Mouse (Mus musculus) embryonic facial prominence, embryonic 12.5 days (tissue): ENCODE measurements at regions not wholly inside any gene's neighbourhood (a gene's known extent, or its start where the extent isn't known, plus 50 kb on each side); places are given as distances from the start of the nearest gene placed in this dataset.

Source experiments
- ATAC-seq: fragments of 200-750 bp; cut with Nextera tagmentation; 2 replicates; pipeline ENCODE4 v1.8.0; 2017; ENCODE audit not compliant: insufficient number of reproducible peaks, insufficient read depth, low FRiP score, low TSS enrichment
- H3K27ac ChIP-seq: fragments of 300-500 bp; sonication (generic); 2 replicates; pipeline ENCODE4 v1.5.1; 2016; ENCODE audit warnings: mild to moderate bottlenecking
- H3K27me3 ChIP-seq: fragments of 300-500 bp; sonication (generic); 2 replicates; pipeline ENCODE4 v1.6.1; 2016; ENCODE audit warnings: mild to moderate bottlenecking, moderate library complexity
- H3K36me3 ChIP-seq: fragments of 300-500 bp; sonication (generic); 2 replicates; pipeline ENCODE4 v1.6.1; 2016; ENCODE audit warnings: mild to moderate bottlenecking
- H3K4me1 ChIP-seq: fragments of 300-500 bp; sonication (generic); 2 replicates; pipeline ENCODE4 v1.6.1; 2016
- H3K4me2 ChIP-seq: fragments of 300-500 bp; sonication (generic); replicated peaks from 2 replicates; pipeline ENCODE4 v1.6.1; 2016; ENCODE audit warnings: mild to moderate bottlenecking, moderate library complexity
- H3K4me3 ChIP-seq: fragments of 300-500 bp; sonication (generic); 2 replicates; pipeline ENCODE4 v1.5.1; 2016; ENCODE audit warnings: mild to moderate bottlenecking
- H3K9ac ChIP-seq: fragments of 300-500 bp; sonication (generic); 2 replicates; pipeline ENCODE4 v1.6.1; 2016; ENCODE audit warnings: mild to moderate bottlenecking, moderate library complexity
- H3K9me3 ChIP-seq: fragments of 300-500 bp; sonication (generic); 2 replicates; pipeline ENCODE4 v1.6.1; 2016; ENCODE audit warnings: mild to moderate bottlenecking, moderate library complexity
- WGBS: fragments of 180-500 bp; shearing (Covaris S2); methylation state at CpG from one replicate; pipeline ENCODE4 v1.1.7; 2016; 5-methylcytosine and 5-hydroxymethylcytosine counted together

DNA sequence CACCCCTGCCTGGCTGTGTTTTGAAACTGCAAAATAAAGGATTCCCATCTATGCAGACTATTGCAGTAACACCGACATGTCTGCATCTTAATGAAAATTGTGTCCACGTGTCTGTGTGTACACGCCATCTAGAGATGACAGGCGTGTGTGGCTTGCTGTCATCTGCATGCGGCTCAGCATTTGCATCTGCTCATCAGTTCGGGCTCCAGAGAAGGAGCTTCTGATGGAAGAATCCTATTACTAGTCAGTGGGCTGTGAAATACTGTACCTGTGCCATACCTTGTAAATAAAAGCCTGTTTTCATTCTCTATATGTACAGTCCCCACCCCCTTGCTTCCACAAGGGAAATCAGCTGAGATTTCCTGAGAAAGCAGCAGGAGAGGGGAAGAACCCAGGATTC lies 92.7 kb upstream of the Kirrel3 start:
- Histone ChIP-seq H3K9ac (no peak overlapping the region), H3K4me2 (no peak overlapping the region), H3K4me1 (peaks cover 14% of the 10 kb centered on the region; the same call in 1 of the 2 replicates), H3K27me3 (no peaks in the 10 kb centered on the region), H3K4me3 (no peak overlapping the region), H3K9me3 (no peaks in the 10 kb centered on the region), H3K36me3 (no peaks in the 10 kb centered on the region), H3K27ac (no peak overlapping the region)
- ATAC-seq, result no peak
- WGBS, result 84% methylated on average over 6 of the region's 6 CpGs

DNA sequence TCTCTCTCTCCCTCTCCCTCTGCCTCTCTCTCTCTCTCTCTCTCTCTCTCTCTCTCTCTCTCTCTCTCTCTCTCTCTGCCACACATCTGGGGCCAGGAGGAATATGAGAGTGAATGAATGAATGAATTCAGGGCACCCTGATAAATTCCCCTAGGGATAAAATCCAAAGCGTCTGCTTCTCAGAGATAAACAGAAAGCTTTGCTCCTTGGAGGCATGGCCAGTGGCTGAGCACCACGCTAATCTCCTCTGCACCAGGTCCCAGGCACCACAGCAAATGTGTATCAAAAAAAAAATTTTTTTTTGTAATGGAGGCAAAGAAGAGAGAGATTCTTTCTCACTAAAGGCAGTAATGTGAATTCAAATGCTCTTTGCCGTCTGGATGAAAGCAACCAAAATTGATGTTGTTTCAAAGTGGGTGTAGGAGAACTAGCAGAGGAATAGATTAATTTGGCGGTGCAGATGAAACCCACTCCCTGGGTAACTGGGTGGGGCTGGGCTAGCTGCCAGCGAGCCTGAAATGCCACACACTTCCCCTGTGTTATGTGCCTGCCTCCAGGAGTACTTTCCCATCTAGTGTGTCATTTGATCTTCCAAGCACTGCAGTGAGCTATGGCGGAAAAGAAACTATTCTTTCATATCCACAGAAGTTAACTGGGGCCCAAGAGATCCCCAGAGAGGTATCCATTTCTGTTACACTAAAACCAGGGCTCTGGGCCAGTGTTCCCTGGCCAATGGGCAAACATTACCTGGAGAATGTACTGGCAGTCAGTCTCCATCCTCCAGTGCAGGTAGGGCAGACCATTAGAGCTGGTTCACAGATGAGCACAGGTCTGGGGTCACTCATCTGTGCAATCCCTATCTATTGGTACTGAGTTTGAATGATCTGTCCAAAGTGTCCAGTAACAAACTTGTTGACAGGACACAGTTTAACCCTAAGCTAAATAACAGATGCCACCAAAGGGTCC lies 89.6 kb upstream of the Kirrel3 start:
- Histone ChIP-seq H3K9me3 (no peaks in the 10 kb centered on the region), H3K27me3 (no peaks in the 10 kb centered on the region), H3K4me1 (peaks cover 14% of the 10 kb centered on the region; the same call in 1 of the 2 replicates), H3K36me3 (no peaks in the 10 kb centered on the region), H3K4me3 (no peak overlapping the region), H3K27ac (peak overlapping the region; percentile 59; the same call in 1 of the 2 replicates), H3K4me2 (no peak overlapping the region), H3K9ac (no peak overlapping the region)
- ATAC-seq, result peak; percentile 87
- WGBS, result 12% methylated on average over 6 of the region's 6 CpGs

DNA sequence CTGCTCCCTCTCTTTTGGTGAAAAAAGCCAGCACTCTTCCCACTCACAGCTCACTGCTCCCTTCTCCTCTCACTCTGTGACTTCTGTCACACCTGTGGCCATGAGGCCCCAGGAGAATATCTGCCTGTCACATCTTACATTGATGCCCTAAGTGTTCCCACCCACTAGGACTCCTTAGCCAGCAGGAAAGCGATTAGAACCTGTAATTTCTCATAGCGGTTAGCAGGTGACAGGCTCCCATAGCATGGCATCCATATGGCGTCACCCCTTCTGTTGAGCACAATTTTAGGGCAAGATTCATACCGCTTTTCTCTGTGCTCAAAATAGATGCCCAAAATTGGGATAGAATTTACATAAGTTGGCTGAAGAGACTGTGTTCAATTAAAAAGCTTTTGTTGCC lies 74.0 kb upstream of the Kirrel3 start:
- no peaks in the 10 kb centered on the region for H3K36me3 ChIP-seq
- ATAC-seq, result no peak
- H3K9ac ChIP-seq, result no peak overlapping the region
- no peaks in the 10 kb centered on the region for H3K9me3 ChIP-seq
- WGBS, result 70% methylated on average over 4 of the region's 4 CpGs
- H3K27me3 ChIP-seq, result 0 out of 2 replicates have a peak, but pooled peaks cover 4% of the 10 kb centered on the region
- H3K4me1 ChIP-seq, result no peaks in the 10 kb centered on the region
- H3K27ac ChIP-seq, result no peak overlapping the region
- H3K4me3 ChIP-seq, result no peak overlapping the region
- no peak overlapping the region for H3K4me2 ChIP-seq

DNA sequence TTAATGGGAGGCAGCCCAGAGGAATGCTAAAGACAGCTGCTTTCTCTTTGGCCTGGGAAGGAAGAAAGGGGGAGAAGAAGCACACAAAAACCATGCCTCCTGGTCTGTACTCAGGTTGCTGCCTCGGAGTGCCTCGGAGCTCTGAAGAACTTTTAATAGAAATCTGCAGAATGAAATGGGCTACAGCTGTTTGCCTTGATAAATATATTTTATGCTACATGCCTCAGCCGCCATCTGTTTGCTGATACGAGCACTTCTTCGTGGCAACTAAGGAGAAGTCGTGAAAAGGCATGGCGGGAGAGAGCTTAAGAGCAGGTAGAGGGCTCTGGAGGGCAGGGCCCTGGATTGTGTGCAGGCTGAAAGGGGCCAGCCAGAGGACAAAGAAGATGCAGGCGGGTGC lies 69.5 kb upstream of the Kirrel3 start:
- Histone ChIP-seq H3K4me1 (no peaks in the 10 kb centered on the region), H3K27me3 (no peaks in the 10 kb centered on the region), H3K4me2 (no peak overlapping the region), H3K27ac (no peak overlapping the region), H3K9ac (no peak overlapping the region), H3K36me3 (no peaks in the 10 kb centered on the region), H3K4me3 (no peak overlapping the region), H3K9me3 (no peaks in the 10 kb centered on the region)
- ATAC-seq, result no peak
- 70% methylated on average over 8 of the region's 8 CpGs for WGBS

GRCm38 (mm10) chr9:34418100-34418499 lies 67.6 kb upstream of the Kirrel3 start:
- Histone ChIP-seq H3K9me3 (no peaks in the 10 kb centered on the region), H3K9ac (no peak overlapping the region), H3K4me2 (no peak overlapping the region), H3K4me1 (0 out of 2 replicates have a peak, but pooled peaks cover 3% of the 10 kb centered on the region), H3K27ac (no peak overlapping the region), H3K27me3 (no peaks in the 10 kb centered on the region), H3K4me3 (no peak overlapping the region), H3K36me3 (no peaks in the 10 kb centered on the region)
- ATAC-seq, result no peak
- WGBS, result 87% methylated on average over 8 of the region's 8 CpGs

- Histone ChIP-seq H3K4me2 (no peak overlapping the region), H3K4me1 (peaks cover 3% of the 10 kb centered on the region; the same call in 1 of the 2 replicates), H3K27ac (no peak overlapping the region), H3K9ac (no peak overlapping the region), H3K4me3 (no peak overlapping the region), H3K9me3 (no peaks in the 10 kb centered on the region), H3K36me3 (no peaks in the 10 kb centered on the region), H3K27me3 (no peaks in the 10 kb centered on the region)
- no peak for ATAC-seq
These were observed 63.7 kb upstream of the Kirrel3 start for GRCm38 (mm10) chr9:34421956-34422355.

DNA sequence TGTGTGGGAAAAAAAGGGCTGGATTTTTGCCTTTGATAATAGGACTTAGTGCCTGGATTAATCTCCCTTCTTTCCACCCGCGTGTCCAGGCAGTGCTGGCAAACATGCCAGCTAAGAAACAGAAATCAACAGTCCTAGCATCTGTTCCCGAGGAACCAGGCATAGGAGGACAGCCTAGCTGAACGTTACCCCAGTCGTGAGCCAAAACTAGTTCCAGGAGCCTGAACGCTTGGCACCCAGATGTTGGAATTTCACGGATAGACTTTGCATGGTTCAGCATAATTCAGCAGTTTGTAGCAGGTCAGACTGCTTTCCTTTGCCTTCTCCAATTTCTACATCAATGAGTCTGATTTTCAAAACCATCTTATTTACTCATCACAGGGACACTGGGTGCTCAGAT lies 62.6 kb upstream of the Kirrel3 start:
- Histone ChIP-seq H3K27ac (no peak overlapping the region), H3K4me3 (no peak overlapping the region), H3K27me3 (no peaks in the 10 kb centered on the region), H3K4me2 (no peak overlapping the region), H3K36me3 (no peaks in the 10 kb centered on the region), H3K4me1 (peaks cover 11% of the 10 kb centered on the region), H3K9me3 (no peaks in the 10 kb centered on the region), H3K9ac (no peak overlapping the region)
- WGBS, result 50% methylated on average over 7 of the region's 7 CpGs
- ATAC-seq, result no peak

DNA sequence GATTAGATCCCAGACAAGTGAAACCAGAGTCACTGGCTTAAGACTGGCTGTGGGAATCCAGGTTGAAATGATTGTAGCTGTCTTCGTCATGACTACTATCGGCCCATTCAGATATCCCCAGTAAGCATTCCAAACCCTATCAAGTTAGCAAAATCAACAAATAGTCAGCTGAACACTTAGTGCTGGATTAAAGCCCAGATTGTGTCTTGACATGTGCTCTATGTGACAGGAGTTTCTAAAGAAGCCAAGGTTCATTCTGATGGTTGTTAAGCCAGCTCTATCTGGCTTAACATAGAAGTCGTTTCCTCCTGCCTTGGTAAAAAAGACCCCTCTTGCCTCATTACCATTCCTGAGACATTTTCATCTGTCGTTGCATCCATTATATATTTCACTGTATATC lies 59.1 kb upstream of the Kirrel3 start:
- Histone ChIP-seq H3K4me2 (no peak overlapping the region), H3K36me3 (no peaks in the 10 kb centered on the region), H3K27me3 (no peaks in the 10 kb centered on the region), H3K4me3 (no peak overlapping the region), H3K27ac (no peak overlapping the region), H3K9ac (no peak overlapping the region), H3K4me1 (peaks cover 18% of the 10 kb centered on the region), H3K9me3 (no peaks in the 10 kb centered on the region)
- no peak for ATAC-seq
- WGBS, result 65% methylated on average over 4 of the region's 4 CpGs

DNA sequence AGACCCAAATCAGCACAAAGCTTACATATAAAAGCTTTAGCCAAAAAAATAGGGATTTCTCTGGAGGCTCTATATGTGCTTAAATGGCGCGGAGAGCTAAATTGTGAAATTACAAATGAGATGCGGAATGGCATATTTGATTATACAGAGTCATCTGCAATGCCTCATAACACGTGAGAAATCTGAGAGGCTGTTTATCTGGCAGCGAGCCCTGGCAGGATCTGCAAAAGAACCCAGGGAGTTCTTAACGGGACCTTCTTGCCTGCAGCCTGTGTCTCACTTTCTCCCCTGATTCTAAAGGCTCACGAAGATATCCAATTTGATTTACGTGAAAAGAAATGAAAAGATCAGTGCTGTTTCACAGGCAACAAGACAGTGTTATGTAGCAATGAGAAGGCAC lies 58.0 kb upstream of the Kirrel3 start:
- no peaks in the 10 kb centered on the region for H3K36me3 ChIP-seq
- H3K27me3 ChIP-seq, result no peaks in the 10 kb centered on the region
- H3K9me3 ChIP-seq, result no peaks in the 10 kb centered on the region
- H3K4me2 ChIP-seq, result no peak overlapping the region
- H3K4me3 ChIP-seq, result no peak overlapping the region
- H3K4me1 ChIP-seq, result peaks cover 18% of the 10 kb centered on the region
- WGBS, result 43% methylated on average over 8 of the region's 8 CpGs
- H3K9ac ChIP-seq, result no peak overlapping the region
- no peak for ATAC-seq
- H3K27ac ChIP-seq, result no peak overlapping the region
